Mouse (Mus musculus): ENCODE data around the gene Fkbpl. TPM values are rescaled to one million over a fixed set of nuclear protein-coding genes. Genes with fewer than 3 reads are reported as not detected.

Gene Fkbpl
- total RNA-seq, 1 experiment from 2014 or later: 20.6 TPM

GRCm38 (mm10) chr17:34683179-34683578 lies 38.6 kb downstream of the Fkbpl start:
- no peak for ATAC-seq (replicated peaks; ENCODE audit: low read depth, poor library complexity, severe bottlenecking)

GRCm38 (mm10) chr17:34683686-34684220 lies 39.2 kb downstream of the Fkbpl start:
- ATAC-seq (replicated peaks; ENCODE audit: low read depth, poor library complexity, severe bottlenecking): no peak

- ATAC-seq (replicated peaks; ENCODE audit: low read depth, poor library complexity, severe bottlenecking): no peak
Measured at GRCm38 (mm10) chr17:34684253-34684893, 39.8 kb downstream of the Fkbpl start.

GRCm38 (mm10) chr17:34685120-34686110 lies 40.9 kb downstream of the Fkbpl start:
- ATAC-seq (replicated peaks; ENCODE audit: low read depth, poor library complexity, severe bottlenecking): peak; percentile 37

GRCm38 (mm10) chr17:34688889-34689288 lies 44.3 kb downstream of the Fkbpl start:
- ATAC-seq (replicated peaks; ENCODE audit: low read depth, poor library complexity, severe bottlenecking): no peak

GRCm38 (mm10) chr17:34690458-34690857 lies 45.9 kb downstream of the Fkbpl start:
- no peak for ATAC-seq (replicated peaks; ENCODE audit: low read depth, poor library complexity, severe bottlenecking)

- no peak for ATAC-seq (replicated peaks; ENCODE audit: low read depth, poor library complexity, severe bottlenecking)
Measured at GRCm38 (mm10) chr17:34692906-34693305, 48.3 kb downstream of the Fkbpl start.

Other genes starting within 250 kb of the Fkbpl start
- gene BC051142, start 245.9 kb upstream of the Fkbpl start, total RNA-seq (2017): 4.2 and 6.4 TPM in 2 replicates
- not detected in 2 replicates for gene Btnl4, start 167.4 kb upstream of the Fkbpl start, total RNA-seq (2017)
- gene Btnl6, start 127.4 kb upstream of the Fkbpl start, total RNA-seq (2017): not detected in 2 replicates
- 1.5 TPM in 1 of 2 replicates, not detected in the other for gene Notch4, start 80.5 kb upstream of the Fkbpl start, total RNA-seq (2017)
- 11.3 and 22.4 TPM in 2 replicates for gene Gpsm3, start 55.0 kb upstream of the Fkbpl start, total RNA-seq (2017)
- gene Pbx2, start 53.5 kb upstream of the Fkbpl start, total RNA-seq (2017): 22.5 and 29.4 TPM in 2 replicates
- 0.73 and 1.4 TPM in 2 replicates for gene Ager, start 46.9 kb upstream of the Fkbpl start, total RNA-seq (2017)
- 13.2 and 14.4 TPM in 2 replicates for gene Rnf5, start 41.1 kb upstream of the Fkbpl start, total RNA-seq (2017)
- gene Agpat1, start 40.5 kb upstream of the Fkbpl start, total RNA-seq (2017): 17.8 and 39.7 TPM in 2 replicates
- 1.6 and 2.4 TPM in 2 replicates for gene Egfl8, start 28.8 kb upstream of the Fkbpl start, total RNA-seq (2017)
- gene Ppt2, start 16.3 kb upstream of the Fkbpl start, total RNA-seq (2017): 17.4 and 21.2 TPM in 2 replicates
- not detected in 2 replicates for gene Prrt1, start 15.2 kb upstream of the Fkbpl start, total RNA-seq (2017)
- 19.9 and 25.1 TPM in 2 replicates for gene Atf6b, start 2.4 kb downstream of the Fkbpl start, total RNA-seq (2017)
- gene Tnxb, start 25.8 kb downstream of the Fkbpl start, total RNA-seq (2017): not detected in 2 replicates
- 0.18 TPM in 1 of 2 replicates, not detected in the other for gene C4b, start 99.1 kb downstream of the Fkbpl start, total RNA-seq (2017)
- gene Cyp21a1, start 159.8 kb downstream of the Fkbpl start, total RNA-seq (2017): not detected in 2 replicates
- gene Stk19, start 192.2 kb downstream of the Fkbpl start, total RNA-seq (2017): 10.0 and 32.9 TPM in 2 replicates
- gene Dxo, start 192.3 kb downstream of the Fkbpl start, total RNA-seq (2017): 21.2 and 27.9 TPM in 2 replicates
- gene Skiv2l, start 205.4 kb downstream of the Fkbpl start, total RNA-seq (2017): 28.9 and 33.8 TPM in 2 replicates
- gene Nelfe, start 205.6 kb downstream of the Fkbpl start, total RNA-seq (2017): 39.6 and 41.9 TPM in 2 replicates
- not detected in 2 replicates for gene Cfb, start 217.8 kb downstream of the Fkbpl start, total RNA-seq (2017)
- gene Zbtb12, start 234.7 kb downstream of the Fkbpl start, total RNA-seq (2017): 11.1 and 16.2 TPM in 2 replicates
- gene Gm20547, start 237.3 kb downstream of the Fkbpl start, total RNA-seq (2017): not detected in 2 replicates

Measured in common myeloid progenitor, adult 5-6 weeks (primary cell).